Mouse (Mus musculus): ENCODE results near the gene Mttp.

GRCm38 (mm10) chr3:138123842-138124241, 20.9 kb downstream of the Mttp start:
- TF ChIP-seq CTCF (IDR thresholded peaks at IDR 0.05; ENCODE audit: extremely low read depth, insufficient read depth, insufficient read length, insufficient replicate concordance) (no peak), POLR2A (IDR thresholded peaks at IDR 0.05; ENCODE audit: low read depth, low read length) (no peak)
